Mouse (Mus musculus) intestine, embryonic 16.5 days (tissue): ENCODE measurements around the gene Erg. TPM values are rescaled to one million over a fixed set of nuclear protein-coding genes. Genes with fewer than 3 reads are reported as not detected.

Experiments used
- ATAC-seq: fragments of 200-750 bp; cut with Nextera tagmentation; 2 replicates; pipeline ENCODE4 v1.8.0; 2017; ENCODE audit warnings: moderate TSS enrichment, moderate library complexity
- H3K27ac ChIP-seq: fragments of 300-500 bp; sonication (generic); 2 replicates; pipeline ENCODE4 v1.5.1; 2014; ENCODE audit warnings: mild to moderate bottlenecking, low read length
- H3K27me3 ChIP-seq: fragments of 300-500 bp; sonication (generic); replicated peaks from 2 replicates; pipeline ENCODE4 v1.6.1; 2014; ENCODE audit warnings: low read length, control low read depth, mixed read lengths; ENCODE audit not compliant: control insufficient read depth, insufficient read depth
- H3K36me3 ChIP-seq: fragments of 300-500 bp; sonication (generic); 2 replicates; pipeline ENCODE4 v1.6.1; 2014; ENCODE audit warnings: low read length, control low read depth; ENCODE audit not compliant: control insufficient read depth, insufficient read depth
- H3K4me1 ChIP-seq: fragments of 300-500 bp; sonication (generic); 2 replicates; pipeline ENCODE4 v1.6.1; 2014; ENCODE audit warnings: low read length, control low read depth, mixed read lengths; ENCODE audit not compliant: control insufficient read depth, insufficient read depth
- H3K4me2 ChIP-seq: fragments of 300-500 bp; sonication (generic); 2 replicates; pipeline ENCODE4 v1.6.1; 2014; ENCODE audit warnings: low read depth, low read length, control low read depth
- H3K4me3 ChIP-seq: fragments of 300-500 bp; sonication (generic); 2 replicates; pipeline ENCODE4 v1.5.1; 2014; ENCODE audit warnings: mild to moderate bottlenecking, low read length
- H3K9ac ChIP-seq: fragments of 300-500 bp; sonication (generic); 2 replicates; pipeline ENCODE4 v1.6.1; 2014; ENCODE audit warnings: low read depth, low read length
- H3K9me3 ChIP-seq: fragments of 300-500 bp; sonication (generic); 2 replicates; pipeline ENCODE4 v1.6.1; 2016; ENCODE audit warnings: low read length, control low read depth; ENCODE audit not compliant: control insufficient read depth
- WGBS: fragments of 180-500 bp; shearing (Covaris S2); extraction: QIAGEN DNeasy Blood & Tissue Kit; methylation state at CpG from one replicate; pipeline ENCODE4 v1.1.7; 2014; 5-methylcytosine and 5-hydroxymethylcytosine counted together
- polyA plus RNA-seq: library from polyadenylated mRNA; unstranded; fragments of >200 nt; fragmentation: Nextera tagmentation; extraction: Ambion mirVana; gene quantifications from 2 replicates; pipeline ENCODE4 v1.2.1, GENCODE M21; 2015

Gene Erg
- polyA plus RNA-seq, 1 experiment from 2014 or later: 3.7 TPM

DNA sequence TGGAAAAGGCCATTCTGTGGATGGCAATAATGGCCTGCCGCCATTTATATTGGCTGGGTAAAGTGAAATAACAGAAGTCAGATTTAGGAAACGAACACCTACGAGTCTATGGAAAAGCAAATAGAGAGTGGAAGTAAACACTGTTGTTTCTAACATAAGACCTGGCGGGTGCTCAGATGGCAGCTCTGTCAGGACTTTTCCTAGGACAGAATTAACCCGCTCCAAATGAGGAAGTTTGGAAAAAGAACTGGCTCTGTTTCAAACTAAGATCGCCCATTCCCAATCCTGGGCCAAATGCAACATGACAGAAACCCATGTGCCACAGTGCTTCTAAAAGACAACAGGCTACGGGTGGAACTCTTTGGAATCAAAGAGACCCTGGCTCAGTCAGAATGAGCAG lies 224.4 kb downstream of the Erg start:
- Histone ChIP-seq H3K4me2 (no peak overlapping the region), H3K27me3 (no peaks in the 10 kb centered on the region), H3K4me1 (peaks cover 5% of the 10 kb centered on the region; the same call in 1 of the 2 replicates), H3K36me3 (no peaks in the 10 kb centered on the region), H3K27ac (no peak overlapping the region), H3K9me3 (no peaks in the 10 kb centered on the region), H3K4me3 (no peak overlapping the region), H3K9ac (no peak overlapping the region)
- ATAC-seq: no peak
- whole genome bisulfite sequencing: 86% methylated on average over 7 of the region's 7 CpGs

DNA sequence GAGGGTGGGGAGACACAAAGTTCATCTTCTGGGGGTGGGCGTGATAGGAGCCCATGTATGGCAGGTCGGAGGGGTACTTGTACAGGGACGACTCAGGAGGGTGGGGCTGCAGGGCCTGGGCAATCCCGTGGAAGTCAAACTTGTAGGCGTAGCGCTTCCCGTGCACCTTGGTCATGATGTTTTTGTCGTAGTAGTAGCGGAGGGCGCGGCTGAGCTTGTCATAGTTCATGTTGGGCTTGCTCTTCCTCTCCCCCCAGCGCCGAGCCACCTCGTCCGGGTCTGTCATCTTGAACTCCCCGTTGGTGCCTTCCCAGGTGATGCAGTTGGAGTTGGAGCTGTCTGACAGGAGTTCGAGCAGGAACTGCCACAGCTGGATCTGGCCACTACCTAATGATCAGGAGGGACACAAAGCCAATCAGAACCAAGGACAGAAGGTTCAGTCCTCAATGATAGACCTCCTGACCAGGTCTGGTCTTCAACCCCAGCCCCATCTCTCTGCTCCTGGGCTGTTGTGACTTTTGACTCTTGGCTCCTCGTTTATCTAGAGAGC lies 225.4 kb downstream of the Erg start:
- WGBS: 88% methylated on average over 18 of the region's 18 CpGs
- Histone ChIP-seq H3K4me2 (no peak overlapping the region), H3K27me3 (no peaks in the 10 kb centered on the region), H3K4me1 (peaks cover 5% of the 10 kb centered on the region; the same call in 1 of the 2 replicates), H3K9ac (no peak overlapping the region), H3K36me3 (no peaks in the 10 kb centered on the region), H3K9me3 (no peaks in the 10 kb centered on the region), H3K4me3 (no peak overlapping the region), H3K27ac (no peak overlapping the region)
- no peak; the same call in 1 of the 2 replicates for ATAC-seq

DNA sequence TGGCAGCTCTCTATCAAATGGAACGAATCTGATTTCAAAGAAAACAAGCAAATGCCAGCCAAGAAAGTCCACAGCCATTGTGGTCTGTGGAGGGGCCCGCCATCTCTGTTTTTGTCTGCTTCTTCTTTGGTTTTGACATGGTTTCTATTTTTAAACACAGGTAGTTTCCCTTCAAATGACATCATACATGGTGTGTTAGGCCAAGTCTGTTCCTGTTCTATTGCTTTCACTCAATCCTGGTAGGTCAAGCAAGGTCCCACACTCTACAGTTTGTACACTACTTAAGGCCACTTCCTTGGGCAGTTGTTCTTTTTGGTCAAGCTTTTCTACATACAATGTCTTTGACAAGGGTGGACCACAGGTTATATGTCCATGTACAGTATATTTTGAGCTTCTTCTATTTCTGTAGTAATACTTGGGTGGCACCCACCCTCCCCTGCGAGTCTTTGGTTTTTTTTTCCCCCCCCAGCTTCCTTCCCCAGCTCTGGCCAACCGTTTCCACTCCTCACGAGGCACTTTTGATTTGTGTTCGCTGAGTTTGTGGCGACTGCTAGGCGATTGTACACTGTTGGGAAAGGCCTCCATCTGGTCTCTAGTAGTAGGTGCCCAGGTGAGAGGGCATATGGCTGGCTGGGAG lies 226.1 kb downstream of the Erg start:
- no peak for ATAC-seq
- no peaks in the 10 kb centered on the region for H3K27me3 ChIP-seq
- H3K4me3 ChIP-seq: no peak overlapping the region
- no peak overlapping the region for H3K9ac ChIP-seq
- peaks cover 5% of the 10 kb centered on the region; the same call in 1 of the 2 replicates for H3K4me1 ChIP-seq
- no peaks in the 10 kb centered on the region for H3K9me3 ChIP-seq
- H3K36me3 ChIP-seq: no peaks in the 10 kb centered on the region
- WGBS: 79% methylated on average over 8 of the region's 8 CpGs
- H3K27ac ChIP-seq: no peak overlapping the region
- H3K4me2 ChIP-seq: no peak overlapping the region

DNA sequence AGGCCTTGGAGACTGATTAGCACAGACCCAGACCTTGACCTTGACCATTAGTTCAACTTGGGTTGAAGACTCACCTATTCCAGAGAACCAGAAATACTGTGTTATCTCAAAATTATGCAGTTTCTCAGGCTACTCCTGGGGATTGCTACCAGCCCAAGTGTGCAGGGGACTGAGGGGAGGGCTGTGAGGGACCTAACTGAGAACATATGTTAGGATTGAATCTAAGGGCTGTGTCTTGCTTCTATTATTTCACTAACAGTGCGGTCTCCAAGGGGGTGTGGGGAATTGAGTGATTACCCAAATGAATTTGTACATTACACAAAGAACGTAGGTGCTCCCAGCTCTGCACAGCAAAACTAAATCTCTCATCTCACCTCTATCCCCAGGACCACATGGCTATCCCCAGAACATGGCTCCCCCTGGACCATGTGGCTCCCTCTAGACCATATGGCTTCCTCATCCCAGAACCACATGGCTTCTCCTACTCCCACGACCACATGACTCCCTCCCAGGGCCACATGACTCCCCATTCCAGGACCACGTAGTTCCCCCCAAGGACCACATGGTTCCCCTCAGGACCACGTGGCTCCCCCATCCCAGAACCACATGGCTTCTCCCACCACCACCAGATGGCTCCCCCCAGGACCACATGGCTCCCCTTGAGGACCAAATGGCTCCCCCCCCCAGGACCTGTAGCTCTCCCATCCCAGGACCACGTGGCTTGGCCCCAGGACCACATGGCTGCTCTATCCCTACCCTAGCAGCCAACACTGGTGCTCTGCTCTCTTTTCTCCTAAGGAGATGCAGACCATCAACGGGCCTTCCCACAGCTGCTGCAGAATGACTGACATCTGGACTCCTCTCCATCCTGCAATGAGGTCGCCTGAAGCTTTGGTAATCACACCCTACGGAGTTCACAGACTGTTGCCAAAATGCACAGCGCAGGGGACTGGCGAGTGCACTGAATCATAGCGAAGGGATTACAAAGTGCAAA lies 229.1 kb downstream of the Erg start:
- Histone ChIP-seq H3K9me3 (no peaks in the 10 kb centered on the region), H3K9ac (no peak overlapping the region), H3K36me3 (no peaks in the 10 kb centered on the region), H3K27ac (no peak overlapping the region), H3K4me1 (no peaks in the 10 kb centered on the region), H3K27me3 (no peaks in the 10 kb centered on the region), H3K4me2 (no peak overlapping the region), H3K4me3 (no peak overlapping the region)
- WGBS: 80% methylated on average over 12 of the region's 12 CpGs
- no peak for ATAC-seq

DNA sequence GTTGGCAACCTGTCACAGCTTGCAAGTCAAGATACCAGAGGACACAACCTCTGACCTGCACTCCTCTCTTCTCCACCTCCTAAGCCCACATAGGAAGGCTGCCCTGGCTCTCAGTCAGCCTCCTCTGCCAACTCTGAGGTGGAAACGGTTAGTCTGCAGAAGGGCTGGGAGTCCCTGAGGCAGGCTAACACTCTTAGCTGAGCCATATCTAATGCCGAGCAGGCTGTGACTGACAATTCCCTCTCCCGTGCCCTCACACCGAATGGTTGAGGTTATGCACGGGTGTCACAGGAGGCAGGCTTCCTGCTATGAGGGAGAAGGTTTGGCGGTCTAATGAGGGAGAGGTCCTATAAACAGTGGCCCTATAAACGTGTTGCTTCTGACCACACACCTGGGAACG lies 232.6 kb downstream of the Erg start:
- no peak overlapping the region for H3K9ac ChIP-seq
- H3K9me3 ChIP-seq: no peaks in the 10 kb centered on the region
- H3K4me3 ChIP-seq: no peak overlapping the region
- H3K4me2 ChIP-seq: no peak overlapping the region
- no peaks in the 10 kb centered on the region for H3K36me3 ChIP-seq
- no peak for ATAC-seq
- no peaks in the 10 kb centered on the region for H3K27me3 ChIP-seq
- no peaks in the 10 kb centered on the region for H3K4me1 ChIP-seq
- H3K27ac ChIP-seq: no peak overlapping the region
- 77% methylated on average over 8 of the region's 8 CpGs for WGBS

DNA sequence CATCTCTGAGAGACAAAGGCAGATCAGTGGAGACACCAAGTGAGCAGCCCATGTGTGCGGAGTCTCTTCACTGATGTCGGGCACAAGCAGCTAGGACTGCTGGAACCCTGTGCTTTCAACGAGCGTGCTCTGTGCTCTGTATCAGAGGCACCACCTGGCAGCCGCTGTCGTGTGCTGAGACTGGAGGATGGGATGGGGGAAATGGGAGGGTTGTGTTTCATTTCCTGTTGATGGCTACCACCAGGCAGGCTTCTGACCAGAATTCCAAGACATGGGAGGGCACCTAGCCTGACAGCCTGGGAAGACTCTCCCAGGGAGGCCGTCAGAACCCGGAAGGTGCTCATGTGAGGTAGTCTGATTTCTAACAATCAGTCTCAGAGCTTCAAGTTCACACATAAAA lies 234.1 kb downstream of the Erg start:
- no peak overlapping the region for H3K4me3 ChIP-seq
- peaks cover 2% of the 10 kb centered on the region; the same call in 1 of the 2 replicates for H3K4me1 ChIP-seq
- no peak overlapping the region for H3K27ac ChIP-seq
- no peak overlapping the region for H3K9ac ChIP-seq
- no peak for ATAC-seq
- no peak overlapping the region for H3K4me2 ChIP-seq
- H3K36me3 ChIP-seq: no peaks in the 10 kb centered on the region
- H3K9me3 ChIP-seq: no peaks in the 10 kb centered on the region
- WGBS: 56% methylated on average over 8 of the region's 8 CpGs
- no peaks in the 10 kb centered on the region for H3K27me3 ChIP-seq

DNA sequence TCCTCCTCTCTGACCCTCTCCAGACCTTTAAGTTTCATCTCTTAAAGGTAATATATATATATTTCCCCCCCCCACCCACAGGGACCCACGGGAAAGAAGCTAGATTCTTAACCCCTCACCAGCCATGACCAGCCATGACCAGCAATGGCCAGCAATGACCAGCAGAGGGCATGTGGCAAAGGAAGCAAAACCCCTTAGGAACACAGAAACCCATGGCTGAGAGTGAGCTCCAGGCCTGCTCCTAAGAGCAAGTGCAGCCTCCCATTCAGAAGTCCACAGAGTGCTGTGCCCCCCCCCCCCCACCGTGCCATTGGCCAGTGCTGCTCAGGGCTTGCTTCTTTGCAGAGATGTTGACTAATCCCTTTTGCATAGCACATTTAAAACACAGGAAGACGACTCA lies 235.9 kb downstream of the Erg start:
- no peaks in the 10 kb centered on the region for H3K27me3 ChIP-seq
- peak; percentile 36 for ATAC-seq
- H3K27ac ChIP-seq: no peak overlapping the region
- peaks cover 3% of the 10 kb centered on the region; the same call in 1 of the 2 replicates for H3K4me1 ChIP-seq
- H3K4me3 ChIP-seq: no peak overlapping the region
- 28% methylated on average over 3 of the region's 3 CpGs for WGBS
- no peak overlapping the region for H3K4me2 ChIP-seq
- no peak overlapping the region for H3K9ac ChIP-seq
- H3K9me3 ChIP-seq: no peaks in the 10 kb centered on the region
- no peaks in the 10 kb centered on the region for H3K36me3 ChIP-seq

DNA sequence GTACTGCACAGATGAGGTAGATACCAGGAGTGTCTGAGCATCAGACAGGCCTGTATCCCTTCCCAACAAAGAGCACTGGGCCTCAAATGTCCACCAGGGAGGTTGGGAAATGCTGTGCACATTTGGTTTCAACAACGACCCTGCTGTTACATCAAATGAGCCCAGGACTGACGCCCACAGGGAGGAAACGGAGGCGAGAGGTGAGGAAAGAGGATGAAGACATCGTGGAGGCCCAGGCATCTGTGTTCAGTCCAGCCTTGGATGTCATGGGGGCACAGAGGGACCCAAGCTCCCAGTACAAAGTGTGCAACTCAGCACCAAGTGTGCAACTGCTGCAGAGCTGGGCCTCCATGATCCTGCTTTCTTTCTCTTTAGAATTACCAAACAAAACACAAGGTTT lies 236.6 kb downstream of the Erg start:
- H3K27me3 ChIP-seq: no peaks in the 10 kb centered on the region
- no peak for ATAC-seq
- no peak overlapping the region for H3K4me3 ChIP-seq
- H3K4me1 ChIP-seq: peaks cover 3% of the 10 kb centered on the region; the same call in 1 of the 2 replicates
- H3K9me3 ChIP-seq: no peaks in the 10 kb centered on the region
- 76% methylated on average over 5 of the region's 5 CpGs for WGBS
- H3K27ac ChIP-seq: no peak overlapping the region
- no peak overlapping the region for H3K9ac ChIP-seq
- H3K4me2 ChIP-seq: no peak overlapping the region
- H3K36me3 ChIP-seq: no peaks in the 10 kb centered on the region

DNA sequence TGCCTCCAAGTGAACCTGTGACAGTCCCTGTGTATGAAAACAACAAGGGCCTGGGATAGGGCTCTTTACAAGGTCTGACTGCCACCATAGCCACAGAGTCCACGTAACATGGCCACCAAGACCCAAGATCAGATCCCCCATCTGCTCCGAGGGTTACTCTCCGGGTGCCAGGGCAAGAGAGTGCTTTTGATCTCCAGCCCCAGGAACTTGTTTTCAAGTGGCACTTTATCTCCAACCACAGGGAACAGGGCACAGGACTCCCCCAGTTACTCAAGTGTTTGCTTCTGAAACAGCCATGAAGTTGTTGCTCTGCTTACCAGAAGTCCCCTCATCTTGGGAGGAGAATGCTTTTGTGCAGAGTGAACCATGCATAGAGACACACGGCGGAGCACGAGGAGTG lies 237.0 kb downstream of the Erg start:
- Histone ChIP-seq H3K4me2 (no peak overlapping the region), H3K4me3 (no peak overlapping the region), H3K9ac (no peak overlapping the region), H3K27ac (no peak overlapping the region), H3K4me1 (peaks cover 3% of the 10 kb centered on the region; the same call in 1 of the 2 replicates), H3K27me3 (no peaks in the 10 kb centered on the region), H3K36me3 (no peaks in the 10 kb centered on the region), H3K9me3 (no peaks in the 10 kb centered on the region)
- 89% methylated on average over 6 of the region's 6 CpGs for WGBS
- no peak for ATAC-seq
